Mouse (Mus musculus) adrenal gland, adult 8-10 months (tissue): ENCODE data around the gene Ankrd11. TPM values are rescaled to one million over a fixed set of nuclear protein-coding genes. Genes with fewer than 3 reads are reported as not detected.
"Not testable (repeated sequence)": the region's sequence is repeated elsewhere in the genome, so short reads cannot be mapped to it uniquely, and the experiment has no call there.

Experiments used
- DNase-seq: peaks from one replicate; pipeline ENCODE4 v3.0.0; 2022
- total RNA-seq, 4 experiments: library from RNA; stranded (reverse); gene quantifications; 2 replicates each; pipeline ENCODE4 v1.2.4; 2022

The Ankrd11 gene
- total RNA-seq, result 100 to 1,000 TPM in 2 of 4 experiments, 10 to 100 TPM in 2; 85.8 to 116 (median 97.7) TPM

DNA sequence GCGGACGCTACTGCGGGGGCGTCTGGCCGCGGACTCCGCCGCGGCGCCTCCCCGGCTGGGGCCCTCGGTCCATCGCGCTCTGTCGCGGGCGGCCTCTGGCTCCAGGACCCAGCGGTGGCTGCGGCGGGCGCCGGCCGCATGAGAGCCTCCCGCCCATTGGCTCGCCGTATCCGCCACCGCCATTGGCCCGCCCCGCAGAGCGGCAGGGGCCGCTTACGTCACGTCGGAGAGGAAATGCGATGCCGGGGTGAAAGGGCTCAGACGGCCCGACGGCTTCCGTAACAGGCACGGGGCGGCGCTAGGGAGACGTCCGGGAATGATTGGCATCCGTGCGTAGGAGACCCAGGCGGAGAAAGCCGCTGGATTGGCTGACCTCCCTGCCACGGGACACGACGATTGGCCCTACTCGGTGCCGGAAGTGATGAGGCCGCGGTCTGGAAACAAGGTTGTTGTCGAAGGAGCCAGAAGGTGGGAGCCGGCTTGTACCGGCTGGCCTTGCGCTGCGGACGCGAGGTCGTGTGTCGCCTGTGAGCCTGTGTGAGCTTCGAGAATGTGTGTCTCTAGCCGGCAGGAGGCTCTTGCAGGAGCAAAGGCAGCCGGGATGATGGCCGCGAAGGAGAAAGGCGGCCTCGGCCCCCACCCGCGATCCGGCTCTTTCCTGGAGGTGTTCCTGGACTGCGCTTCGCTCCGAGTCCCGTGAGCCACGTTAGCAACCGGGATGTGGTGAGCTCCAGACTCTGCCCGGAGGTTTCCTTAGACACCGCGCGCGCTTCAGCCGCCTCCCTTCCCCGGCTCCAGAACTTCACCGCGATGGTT, at the start of gene Ankrd11:
Gene Ankrd11 (minus strand): TSS at position 120 of the 816 bp plus-strand sequence.
- DNase-seq, result peak; percentile 100

DNA sequence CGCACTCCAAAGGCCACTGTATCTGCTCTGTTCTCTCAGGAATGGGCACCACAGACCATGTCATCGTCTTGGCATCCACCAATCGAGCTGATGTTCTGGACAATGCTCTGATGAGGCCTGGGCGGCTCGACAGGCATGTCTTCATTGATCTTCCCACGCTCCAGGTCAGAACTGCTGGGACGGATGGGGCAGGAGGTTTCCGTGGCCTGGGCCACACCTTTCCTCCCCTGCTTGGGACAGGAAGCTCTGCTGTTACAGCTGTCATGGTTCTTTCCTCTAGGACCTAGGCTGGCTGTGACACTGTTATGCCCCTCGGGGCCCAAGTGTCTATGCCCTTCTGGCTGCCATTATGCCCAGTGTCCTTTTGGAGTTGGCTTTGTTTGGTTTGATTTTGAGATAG, 45.2 kb upstream of the Ankrd11 start:
- DNase-seq, result no peak

DNA sequence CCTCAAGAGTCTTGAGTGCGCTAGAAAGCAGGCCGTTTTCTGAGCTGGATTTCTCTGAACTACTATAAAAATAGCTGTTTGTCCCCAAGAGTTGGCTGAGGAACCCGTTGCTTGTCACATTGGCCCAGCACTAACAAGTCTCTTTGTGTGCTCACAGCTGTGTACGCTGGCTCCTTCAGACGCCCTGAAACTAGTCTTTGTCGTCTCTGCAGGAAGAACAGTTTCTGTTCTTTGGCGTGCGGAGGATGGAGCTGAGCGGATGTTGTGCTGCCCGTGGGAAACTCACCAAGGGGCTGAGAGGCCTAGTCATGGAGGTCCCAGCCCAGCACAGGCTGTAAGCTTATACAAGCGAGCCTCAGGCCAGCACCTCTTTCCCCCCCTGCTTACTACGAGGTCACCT, 41.5 kb upstream of the Ankrd11 start:
- DNase-seq, result no peak

DNA sequence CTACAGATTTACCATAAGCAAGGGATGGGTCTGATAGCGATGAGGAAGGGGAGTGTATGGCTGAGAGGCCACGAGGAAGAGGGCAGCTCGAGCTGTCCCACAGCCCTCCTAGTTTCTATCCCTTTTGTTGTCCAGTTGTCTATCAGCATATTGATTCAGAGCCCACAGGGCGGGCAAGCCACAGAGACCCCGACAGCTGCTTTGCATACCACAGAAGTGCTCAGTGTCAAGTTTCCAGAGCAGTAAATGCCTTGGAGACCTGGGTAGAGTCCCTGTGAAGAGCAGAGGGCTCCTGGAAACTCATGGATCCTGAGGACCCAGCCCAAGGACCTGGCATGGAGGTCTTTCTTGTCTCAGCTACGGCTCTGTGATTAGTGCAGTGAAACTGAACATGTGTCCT, 40.9 kb upstream of the Ankrd11 start:
- no peak for DNase-seq

DNA sequence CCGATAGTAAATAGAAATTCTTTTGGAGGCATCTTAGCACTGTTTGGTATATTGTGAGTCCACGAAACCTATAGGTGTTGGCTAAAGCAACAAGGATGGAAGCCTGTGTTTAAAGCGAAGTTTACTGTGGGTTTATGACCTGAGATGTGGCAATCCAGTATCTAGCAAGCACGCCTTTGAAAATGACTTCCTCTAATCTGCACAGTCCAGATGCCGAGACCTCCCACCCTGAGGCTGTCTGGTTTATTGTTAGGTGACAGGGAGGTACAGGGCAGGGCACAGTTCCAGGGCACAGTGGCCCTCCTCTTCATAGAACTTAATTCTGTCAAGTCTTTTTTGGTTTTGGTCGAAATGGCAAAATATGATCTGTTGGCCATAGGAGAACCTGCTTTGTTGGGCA, 35.1 kb upstream of the Ankrd11 start:
- DNase-seq, result no peak

DNA sequence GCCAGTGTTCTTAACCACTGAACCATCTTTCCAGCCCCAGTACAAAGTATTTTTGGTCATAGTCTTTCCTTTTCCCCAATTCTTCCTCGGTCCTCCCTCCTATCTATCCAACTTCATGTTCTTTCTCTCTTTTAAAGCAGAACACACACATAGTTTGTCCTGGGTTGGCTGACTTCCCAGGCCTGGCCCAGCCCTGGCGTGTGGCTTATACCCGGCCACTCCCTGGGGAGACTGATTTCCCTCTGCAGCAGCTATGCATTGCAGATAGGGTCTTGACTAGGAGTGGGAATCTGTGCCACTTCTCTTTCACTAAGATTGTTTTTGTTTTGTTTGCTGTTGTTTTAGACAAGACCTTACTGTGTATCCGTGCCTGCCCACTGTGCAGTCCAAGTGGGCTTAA, 29.1 kb upstream of the Ankrd11 start:
- no peak for DNase-seq

DNA sequence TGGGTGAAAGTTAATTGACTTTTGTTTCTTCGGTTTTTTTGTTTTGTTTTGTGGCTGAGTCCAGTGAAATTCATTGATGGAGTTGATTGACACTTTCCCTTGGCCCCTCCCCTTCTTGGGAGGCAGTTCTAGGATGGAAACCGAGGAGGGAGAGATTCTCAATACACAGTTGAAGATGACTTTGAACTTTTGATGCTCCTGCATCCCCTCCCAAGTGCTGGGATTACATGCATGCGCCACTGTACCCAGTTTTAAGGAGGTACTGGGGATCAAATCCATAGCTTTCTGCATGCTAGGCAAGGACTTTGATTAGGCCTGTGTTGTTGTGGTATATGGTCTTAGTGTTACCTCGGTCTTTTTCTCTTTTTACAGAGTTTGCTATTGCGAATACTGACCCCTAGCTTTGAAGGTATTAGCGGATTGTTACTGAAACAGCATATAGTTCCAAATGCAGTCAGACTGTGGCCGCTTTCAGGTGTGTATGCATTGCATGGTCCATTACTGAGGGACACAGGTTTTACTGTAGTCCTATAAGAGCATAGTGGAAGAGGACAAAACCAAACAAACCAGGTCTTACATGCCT, 24.1 kb upstream of the Ankrd11 start:
- no peak for DNase-seq

DNA sequence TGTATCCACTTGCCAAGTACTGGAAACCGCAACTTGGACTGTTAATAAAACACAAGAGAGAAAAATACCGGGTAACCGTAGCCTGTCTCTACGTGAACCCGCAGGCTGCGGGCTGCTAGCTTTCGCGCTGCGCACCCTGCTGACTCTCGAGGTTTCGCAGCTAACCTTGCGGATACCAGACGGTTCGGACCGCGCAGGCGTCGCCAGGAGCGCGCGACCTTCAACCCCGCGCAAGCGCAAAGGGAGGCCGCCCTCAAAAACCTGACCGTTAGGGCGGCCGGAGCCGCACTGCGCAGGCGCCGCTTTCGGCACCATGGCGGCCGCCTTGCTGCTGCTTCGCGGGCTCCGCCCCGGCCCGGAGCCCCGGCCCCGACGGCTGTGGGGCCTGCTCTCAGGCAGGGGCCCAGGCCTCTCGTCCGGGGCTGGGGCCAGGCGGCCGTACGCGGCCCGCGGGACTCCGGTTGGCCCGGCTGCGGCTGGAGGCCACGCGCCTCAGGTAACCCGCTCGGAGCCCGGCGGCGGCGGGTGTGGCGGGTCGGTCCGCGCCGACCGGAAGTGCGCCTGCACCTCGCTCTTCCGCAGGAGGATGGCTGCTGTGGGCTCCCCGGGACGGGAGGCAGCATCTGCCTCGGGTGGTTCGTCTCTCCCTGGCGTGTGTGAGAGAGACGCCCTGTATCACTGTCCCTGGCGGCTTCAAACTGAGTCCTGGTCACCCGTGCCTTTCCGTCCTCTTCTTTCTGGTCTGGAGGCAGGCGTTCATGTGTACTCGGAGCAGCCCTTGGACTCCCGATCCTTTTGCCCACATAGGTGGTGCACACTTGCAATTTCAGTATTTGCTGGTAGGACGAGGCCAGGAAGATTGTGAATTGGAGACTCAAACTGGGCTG, 23.4 kb upstream of the Ankrd11 start:
- DNase-seq, result peak; percentile 92

DNA sequence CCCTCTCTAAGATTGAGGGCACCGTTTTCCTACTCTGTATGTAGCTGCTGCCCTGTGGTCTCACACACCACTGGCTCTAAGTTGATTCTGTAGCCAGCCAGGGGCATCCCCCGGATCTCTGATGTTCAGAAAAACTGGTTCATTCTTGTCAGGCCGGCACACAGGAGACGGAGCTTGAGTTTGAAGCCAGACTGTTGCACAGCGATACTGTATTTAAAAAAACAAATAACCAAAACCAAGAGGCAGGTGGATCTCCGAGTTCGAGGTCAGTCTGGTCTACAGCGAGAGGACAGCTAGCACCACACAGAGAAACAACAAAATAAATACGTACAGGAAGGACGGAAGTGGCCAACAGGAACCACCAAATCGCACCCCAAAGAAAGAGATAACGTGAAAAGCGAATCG, 22.7 kb upstream of the Ankrd11 start:
- no peak for DNase-seq

DNA sequence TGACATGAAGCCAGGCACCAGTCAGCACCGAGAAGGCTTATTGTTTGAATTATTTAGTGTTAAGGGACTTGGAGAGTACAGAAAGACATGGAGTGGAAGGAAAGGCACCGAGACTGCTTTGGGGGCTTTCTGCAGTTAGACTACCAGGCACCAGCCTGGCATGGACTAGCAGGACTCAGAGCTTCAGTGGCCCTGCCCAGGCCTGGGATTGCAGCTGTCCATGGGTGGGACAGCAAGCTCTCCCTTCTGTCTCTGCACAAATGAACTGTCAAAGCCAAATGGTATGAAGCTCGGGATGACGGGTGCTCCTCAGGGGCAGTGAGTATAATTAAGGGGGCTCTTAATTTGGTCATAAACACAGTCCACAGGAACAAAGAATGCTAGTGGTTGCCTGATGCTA, 22.0 kb upstream of the Ankrd11 start:
- no peak for DNase-seq

DNA sequence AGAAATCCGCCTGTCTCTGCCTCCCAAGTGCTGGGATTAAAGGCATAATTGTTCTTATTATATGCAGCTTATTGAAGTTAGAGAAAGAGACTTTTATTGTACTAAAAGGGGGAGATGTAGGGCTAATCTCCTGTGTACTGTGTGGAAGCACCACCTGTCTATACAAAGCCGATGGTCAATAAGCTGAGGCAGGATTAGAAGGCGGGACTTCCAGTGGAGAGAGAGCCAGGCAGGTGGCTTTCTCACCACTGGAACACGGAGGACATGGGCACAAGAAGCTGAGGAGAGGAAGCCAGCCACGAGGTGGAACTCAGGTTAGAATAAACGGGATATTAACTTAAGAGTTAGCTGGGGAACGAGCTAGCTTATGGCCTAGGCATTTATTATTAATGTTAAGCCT, 20.6 kb upstream of the Ankrd11 start, which contains the start of gene Spg7:
Gene Spg7 (plus strand): TSS at position 222 of the 400 bp plus-strand sequence.
- no peak for DNase-seq

DNA sequence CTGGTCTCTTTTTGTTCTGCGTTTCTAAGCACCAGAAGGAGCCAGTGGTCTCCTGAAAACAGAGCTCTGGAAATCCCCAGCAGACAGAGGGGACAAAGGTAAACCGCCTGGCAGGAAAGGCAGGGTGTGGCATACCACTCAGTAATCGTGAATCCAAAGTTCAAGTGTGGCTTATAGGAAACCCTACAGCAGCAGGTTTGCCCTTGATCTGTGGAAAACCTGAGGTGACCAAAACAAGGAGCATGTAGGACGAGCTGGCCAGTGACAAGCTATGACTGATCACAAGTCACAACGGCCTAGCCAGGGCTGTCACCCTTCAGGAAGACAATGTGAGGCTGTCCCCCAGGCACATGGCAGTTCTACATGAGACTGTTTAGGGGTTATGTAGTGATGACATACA, 9.4 kb upstream of the Ankrd11 start:
- DNase-seq, result no peak

DNA sequence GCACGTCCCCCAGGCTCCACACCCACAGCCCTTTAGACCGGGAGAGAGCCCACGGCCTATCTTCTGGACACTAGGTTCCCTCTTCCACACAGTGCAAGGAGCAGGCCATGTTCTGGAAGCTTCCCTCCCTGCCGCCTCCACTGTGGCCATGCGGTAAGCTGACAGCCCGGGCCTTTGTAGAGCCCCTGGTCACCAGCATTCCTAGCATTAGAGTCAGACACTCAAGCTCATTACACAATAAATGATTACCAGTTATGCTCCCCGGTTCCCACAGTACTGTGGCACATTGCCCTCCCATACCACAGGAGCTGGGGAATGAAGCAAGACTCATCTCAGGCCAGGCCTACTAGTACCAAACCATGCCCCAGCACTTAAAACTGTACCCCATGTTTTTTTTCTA, 6.3 kb upstream of the Ankrd11 start:
- no peak for DNase-seq

DNA sequence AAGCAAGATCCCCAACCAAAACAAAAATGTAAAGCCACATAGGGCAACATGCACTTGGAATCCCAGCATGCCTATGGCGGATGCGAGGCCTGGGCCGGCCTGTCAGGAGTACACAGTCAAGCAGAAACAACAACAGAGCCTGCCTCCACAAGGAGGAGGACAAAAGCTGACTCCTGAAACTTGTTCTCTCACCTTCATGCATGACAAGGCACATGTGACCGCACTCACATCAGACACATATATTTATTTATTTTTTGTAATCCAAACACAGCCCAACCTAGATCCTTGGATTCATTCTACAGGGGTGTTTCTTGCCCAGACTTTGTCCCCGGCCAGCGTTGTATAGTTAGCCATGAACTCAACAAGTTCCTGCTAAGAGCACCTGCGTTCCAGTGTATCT, 5.8 kb upstream of the Ankrd11 start:
- DNase-seq, result no peak

DNA sequence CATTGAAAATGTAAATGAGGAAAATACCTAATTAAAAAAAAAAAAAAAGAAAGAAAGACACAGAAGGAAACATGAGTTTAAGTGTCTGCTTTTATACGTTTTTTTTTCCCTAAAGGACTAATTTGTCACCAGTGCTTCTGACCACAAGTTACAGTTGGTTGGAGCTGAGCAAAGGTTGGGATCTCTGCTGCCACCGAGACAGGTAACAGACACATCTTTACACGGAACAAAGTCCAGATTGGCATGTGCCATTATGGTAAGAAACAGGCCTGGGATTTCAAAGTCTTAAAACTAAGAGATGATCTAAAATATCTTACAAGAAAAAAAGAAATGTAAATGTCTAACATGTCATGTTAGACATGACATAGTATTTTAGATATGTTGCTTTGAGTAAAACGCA, 4.6 kb upstream of the Ankrd11 start:
- no peak for DNase-seq

DNA sequence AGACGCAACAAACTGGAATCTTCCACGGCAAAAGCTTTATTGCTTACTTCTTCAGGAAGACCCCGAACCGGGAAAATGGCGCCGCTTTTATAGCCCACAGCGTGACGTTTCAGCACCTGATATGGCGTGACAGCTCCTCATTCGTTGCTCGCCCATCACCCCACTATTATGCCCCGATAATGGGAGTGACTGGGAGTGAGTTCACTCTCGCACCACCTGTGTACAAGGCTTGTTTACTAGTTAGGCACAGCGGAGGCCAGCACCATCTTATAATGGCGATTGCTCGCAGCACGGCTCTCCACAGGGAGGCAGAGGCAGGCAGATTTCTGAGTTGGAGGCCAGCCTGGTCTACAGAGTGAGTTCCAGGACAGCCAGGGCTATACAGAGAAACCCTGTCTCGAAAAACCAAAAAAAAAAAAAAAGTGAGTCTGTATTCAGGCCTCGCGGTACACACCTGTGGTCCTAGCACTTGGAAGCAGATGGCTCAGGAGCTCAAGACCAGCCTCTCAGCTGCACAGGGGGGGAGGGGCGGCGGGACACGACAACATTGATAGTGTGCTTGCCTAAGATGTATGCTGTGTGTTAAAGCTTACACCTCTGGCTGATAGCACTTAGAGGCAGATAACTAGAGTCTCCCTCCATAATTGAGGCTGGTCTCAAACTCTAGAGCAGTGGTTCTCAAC, 2.8 kb upstream of the Ankrd11 start:
- DNase-seq, result not testable (repeated sequence)

DNA sequence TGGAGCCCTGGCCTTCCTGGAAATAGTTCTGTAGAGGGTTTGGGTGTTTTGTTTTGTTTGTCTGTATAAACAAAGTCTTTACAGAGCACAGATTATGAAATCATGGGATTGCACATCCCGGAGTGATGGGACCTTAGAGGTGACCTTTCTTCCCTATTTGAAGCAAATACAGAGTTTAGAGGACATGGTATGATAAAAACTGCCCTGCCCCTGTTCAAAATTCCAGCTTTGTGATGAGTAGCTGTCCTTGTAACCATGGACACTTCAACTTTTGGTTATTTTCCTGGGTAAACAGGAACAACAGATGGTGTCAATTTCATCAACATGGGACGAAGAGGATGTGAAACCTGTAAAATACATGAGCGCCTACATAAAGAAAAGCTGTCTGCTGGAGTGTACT, 1.9 kb upstream of the Ankrd11 start:
- no peak for DNase-seq

DNA sequence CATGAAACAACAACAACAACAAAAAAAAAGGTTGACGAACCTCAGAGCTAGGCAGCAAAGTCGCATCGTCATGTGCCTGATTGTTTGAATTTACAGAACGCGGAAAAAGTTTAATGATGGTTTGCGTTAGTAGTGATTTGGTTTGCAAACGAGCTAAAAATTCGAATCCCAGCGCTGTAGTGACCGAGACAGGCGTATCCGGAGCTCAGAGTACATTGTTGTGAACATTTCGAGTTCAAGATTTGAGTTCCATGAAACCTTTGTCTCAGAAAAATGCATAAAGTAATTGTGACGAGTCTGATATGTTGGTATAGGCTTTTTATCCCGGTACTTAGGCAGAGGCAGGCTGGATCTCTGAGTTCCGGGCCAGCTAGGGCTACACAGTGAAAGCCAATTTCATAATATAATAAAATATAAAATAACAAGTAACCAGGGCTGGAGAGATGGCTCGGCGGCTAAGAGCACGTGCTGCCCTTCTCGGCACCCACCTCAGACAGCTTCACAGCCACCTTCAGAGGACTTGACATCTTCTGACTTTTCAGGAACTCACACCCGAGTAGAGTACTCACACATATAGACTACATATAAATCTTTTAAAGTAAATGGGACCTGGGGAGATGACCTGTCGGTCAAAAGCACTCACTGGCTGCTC, 1.0 kb upstream of the Ankrd11 start:
- no peak for DNase-seq

DNA sequence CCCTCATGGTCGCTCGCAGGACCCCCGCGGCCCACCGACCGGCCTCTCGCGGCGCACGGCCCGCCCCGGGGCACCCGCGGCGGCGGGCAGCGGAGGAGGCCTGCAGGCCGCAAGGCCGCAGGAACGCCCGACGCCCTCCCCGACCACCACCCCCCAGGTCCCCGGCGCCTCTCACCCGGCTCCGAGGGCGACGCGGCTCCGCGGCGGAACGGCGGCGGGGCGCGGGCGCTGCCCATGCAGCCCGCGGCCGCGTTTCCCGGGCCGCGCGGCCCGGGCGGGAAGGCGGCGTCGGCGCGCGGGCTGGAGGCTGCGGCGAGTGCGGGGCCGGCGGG, 337 bp downstream of the Ankrd11 start:
- no peak for DNase-seq

DNA sequence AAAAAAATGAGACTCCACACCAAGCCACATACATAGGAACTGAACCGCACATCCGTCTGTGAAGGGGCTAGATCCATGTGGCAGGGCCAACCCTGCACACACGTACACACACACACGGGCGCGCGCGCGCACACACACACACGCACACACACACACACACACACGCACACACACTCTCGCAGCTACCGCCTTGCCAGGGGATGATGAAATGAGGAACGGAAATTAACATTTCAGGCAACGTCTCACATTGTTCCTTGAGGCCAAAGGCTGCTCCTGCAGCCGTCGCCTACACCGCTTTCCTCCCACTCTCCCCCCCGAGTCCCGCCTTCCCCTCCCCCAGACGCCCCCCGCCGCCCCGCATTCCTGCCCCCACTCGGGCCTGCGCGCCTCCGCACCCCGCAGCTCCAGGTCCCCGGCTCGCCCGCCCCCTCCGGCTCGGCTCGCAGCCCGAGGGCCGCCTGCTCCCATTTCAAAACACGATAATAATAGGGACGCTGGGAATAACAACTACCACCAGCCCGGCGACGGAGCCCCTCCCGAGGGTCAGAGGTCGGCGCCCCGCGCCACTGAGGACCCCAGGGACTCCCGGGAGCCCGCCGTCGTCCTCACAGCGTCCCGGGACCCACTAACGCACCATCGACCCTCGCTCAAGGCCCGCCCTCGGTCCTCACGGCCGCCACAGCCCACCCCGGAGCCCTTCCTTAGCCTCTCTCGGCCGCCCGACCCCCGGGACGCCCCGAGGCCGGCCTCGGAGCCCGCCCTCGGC, 886 bp downstream of the Ankrd11 start:
- peak; percentile 59 for DNase-seq

DNA sequence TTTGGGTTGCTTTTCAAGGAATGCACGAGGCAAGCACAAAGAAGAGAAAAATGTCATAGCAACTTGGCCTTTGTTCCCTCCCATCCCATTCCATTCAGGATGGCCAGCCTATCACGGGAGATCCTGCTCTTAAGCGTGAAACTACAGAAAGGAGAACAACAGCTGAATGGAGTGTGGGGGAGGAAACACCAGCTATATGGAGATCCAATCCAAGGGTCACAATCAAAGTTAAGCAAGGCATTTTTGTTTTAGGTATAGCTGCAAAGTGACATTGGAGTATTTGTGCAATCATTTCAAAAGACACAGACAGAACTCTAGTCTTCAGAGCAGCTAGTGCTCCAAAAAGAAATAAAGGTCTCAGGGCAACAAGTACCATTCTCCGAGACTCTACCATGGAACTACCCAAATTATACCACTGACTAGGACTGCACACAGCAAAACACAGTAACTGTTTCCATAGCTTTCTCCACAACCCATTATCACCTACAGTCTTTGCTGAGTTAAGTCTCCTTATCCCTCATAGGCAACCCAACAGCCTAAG, 1.9 kb downstream of the Ankrd11 start:
- DNase-seq, result no peak
